Mouse (Mus musculus): ENCODE results near the gene Zar1. TPM values are rescaled to one million over a fixed set of nuclear protein-coding genes. Genes with fewer than 3 reads are reported as not detected.

The Zar1 gene
- polyA plus RNA-seq, 2 experiments from 2014 or later = not detected

Other genes with a start within 250 kb of the Zar1 start
- under 1 TPM in 1 of 2 experiments, not detected in 1; 0.09 TPM for gene Corin, start 76.8 kb downstream of the Zar1 start, polyA plus RNA-seq (2017; shearing (Covaris generic))
- 1 to 10 TPM; 1.4 to 3.4 TPM for gene Nfxl1, start 21.6 kb downstream of the Zar1 start, polyA plus RNA-seq (2017; shearing (Covaris generic))
- not detected for gene Gm5868, start 6.3 kb upstream of the Zar1 start, polyA plus RNA-seq (2017; shearing (Covaris generic))
- gene Cnga1, start 63.0 kb upstream of the Zar1 start, polyA plus RNA-seq (2017; shearing (Covaris generic)) = 1 to 10 TPM; 1.0 to 1.6 TPM
- gene Nipal1, start 66.5 kb upstream of the Zar1 start, polyA plus RNA-seq (2017; shearing (Covaris generic)) = 10 to 100 TPM; 18.5 to 39.1 TPM
- 10 to 100 TPM; 59.1 to 67.0 TPM for gene Txk, start 171.5 kb upstream of the Zar1 start, polyA plus RNA-seq (2017; shearing (Covaris generic))